15 mouse cellular contexts compared by ENCODE assay signal in the genomic region with DNA sequence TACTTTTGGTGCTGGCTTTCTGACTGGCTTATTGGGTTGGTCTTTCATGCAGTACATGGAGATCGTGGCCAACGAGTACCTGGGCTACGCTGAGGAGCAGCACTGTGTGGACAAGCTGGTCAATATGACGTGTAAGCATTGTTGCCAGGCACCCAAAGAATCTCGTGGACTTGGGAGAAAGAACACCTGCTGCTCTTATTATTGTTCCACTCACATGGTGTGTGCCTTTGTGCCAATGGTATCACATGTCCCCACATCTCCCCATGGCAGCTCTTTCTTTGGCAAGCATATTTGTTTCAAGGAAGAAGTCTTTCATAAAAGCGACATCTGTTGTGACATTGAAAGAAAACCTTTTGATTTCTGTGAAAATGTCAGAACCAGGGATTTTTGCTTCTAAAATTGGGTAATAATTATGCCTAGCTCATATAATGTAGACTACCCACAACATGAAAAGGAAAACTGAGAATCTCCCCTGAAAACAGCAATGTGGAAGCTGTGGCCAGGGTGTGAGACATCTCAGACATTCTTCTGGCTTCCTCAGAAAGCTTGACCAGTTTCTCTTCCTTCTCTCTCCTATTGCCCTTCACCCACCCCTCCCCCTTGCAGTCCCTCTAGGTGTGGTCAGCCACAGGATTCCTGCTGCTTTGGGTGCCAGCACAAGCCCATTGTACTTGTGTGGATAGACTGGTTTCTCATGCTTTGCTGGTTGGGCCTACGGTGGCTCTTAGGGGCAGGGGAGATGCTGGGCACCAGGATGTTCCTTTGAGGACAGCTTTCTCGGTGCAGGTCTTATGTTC. TPM values are rescaled to one million over a fixed set of nuclear protein-coding genes. Genes with fewer than 3 reads are reported as not detected.
DNase-seq lines count a peak whose midpoint lies in the region; ATAC-seq lines count a peak whose summit lies in the region.
"Had no signal": no experiment of that assay in that cellular context is flagged by ENCODE, and none has a peak within 500 bp of the region (broad histone marks: within the 10 kb centered on the region; RNA-seq: fewer than 3 reads in every experiment).

No protein-coding gene starts in this region.

- H3K9me3 ChIP-seq in embryonic facial prominence, embryonic 14.5 days (ENCODE audit: control insufficient read depth, low read length) = no peaks in the 10 kb centered on the region
- H3K9me3 ChIP-seq in stomach, embryonic 16.5 days (replicated peaks; ENCODE audit: control insufficient read depth, low read length) = no peaks in the 10 kb centered on the region
- H3K9me3 ChIP-seq: forebrain, embryonic 13.5 days; heart, embryonic 13.5 days; hindbrain, embryonic 10.5 days; midbrain, embryonic 15.5 days had no signal

- DNase-seq in layer of hippocampus, adult 8-10 months (ENCODE audit: low spot score in 2 of 2) = peak; percentile 25 to 43
- DNase-seq in layer of hippocampus, adult 9-10 months (ENCODE audit: low spot score) = no peak
- peak; percentile 26 for DNase-seq in embryonic facial prominence, embryonic 14.5 days (ENCODE audit: low spot score)
- peak; percentile 14 for DNase-seq in lung, postnatal 25 days (ENCODE audit: low spot score)
- DNase-seq: cerebellum, adult 9-11 months; kidney, adult 11 months had no signal

- peak; percentile 67; the same call in 1 of the 2 replicates for ATAC-seq in embryonic facial prominence, embryonic 14.5 days (ENCODE audit: low read depth)
- peak; percentile 64; the same call in 1 of the 2 replicates for ATAC-seq in stomach, embryonic 16.5 days (ENCODE audit: insufficient read depth, low FRiP score)
- no peak for ATAC-seq in erythroblast, adult 5-6 weeks (replicated peaks; ENCODE audit: low FRiP score, poor library complexity, severe bottlenecking)
- no peak for ATAC-seq in inflammation-experienced regulatory T-cells, adult 6 months
- ATAC-seq: forebrain, embryonic 13.5 days; midbrain, embryonic 15.5 days; Patski had no signal

- no peak overlapping the region for H3K27ac ChIP-seq in embryonic facial prominence, embryonic 14.5 days (replicated peaks; ENCODE audit: low read depth, low read length)
- 0 out of 2 replicates have a peak overlapping the region, but pooled peaks have one; percentile 19 for H3K27ac ChIP-seq in stomach, embryonic 16.5 days (ENCODE audit: low read length)
- H3K27ac ChIP-seq: forebrain, embryonic 13.5 days; heart, embryonic 13.5 days; hindbrain, embryonic 10.5 days; midbrain, embryonic 15.5 days had no signal

- no peaks in the 10 kb centered on the region for H3K4me1 ChIP-seq in embryonic facial prominence, embryonic 14.5 days (ENCODE audit: control insufficient read depth, insufficient read depth, low read length)
- H3K4me1 ChIP-seq in stomach, embryonic 16.5 days (ENCODE audit: control insufficient read depth, insufficient read depth, low read length) = no peaks in the 10 kb centered on the region
- H3K4me1 ChIP-seq: forebrain, embryonic 13.5 days; heart, embryonic 13.5 days; hindbrain, embryonic 10.5 days; midbrain, embryonic 15.5 days had no signal

- H3K4me3 ChIP-seq in embryonic facial prominence, embryonic 14.5 days (ENCODE audit: low read depth, low read length) = no peak overlapping the region
- H3K4me3 ChIP-seq in stomach, embryonic 16.5 days (replicated peaks; ENCODE audit: low read length) = no peak overlapping the region
- H3K4me3 ChIP-seq: forebrain, embryonic 13.5 days; heart, embryonic 13.5 days; hindbrain, embryonic 10.5 days; midbrain, embryonic 15.5 days had no signal

- H3K9ac ChIP-seq in embryonic facial prominence, embryonic 14.5 days (ENCODE audit: low read depth, low read length) = no peak overlapping the region
- H3K9ac ChIP-seq in stomach, embryonic 16.5 days (ENCODE audit: low read length) = no peak overlapping the region
- H3K9ac ChIP-seq: forebrain, embryonic 13.5 days; heart, embryonic 13.5 days; midbrain, embryonic 15.5 days had no signal

- H3K4me2 ChIP-seq in embryonic facial prominence, embryonic 14.5 days (ENCODE audit: low read depth, low read length) = no peak overlapping the region
- no peak overlapping the region for H3K4me2 ChIP-seq in stomach, embryonic 16.5 days (ENCODE audit: low read depth, low read length)
- H3K4me2 ChIP-seq: forebrain, embryonic 13.5 days; heart, embryonic 13.5 days; midbrain, embryonic 15.5 days had no signal

- no peaks in the 10 kb centered on the region for H3K36me3 ChIP-seq in embryonic facial prominence, embryonic 14.5 days (ENCODE audit: control insufficient read depth, insufficient read depth, low read length)
- H3K36me3 ChIP-seq in stomach, embryonic 16.5 days (ENCODE audit: control insufficient read depth, insufficient read depth, low read length) = no peaks in the 10 kb centered on the region
- H3K36me3 ChIP-seq: heart, embryonic 13.5 days; hindbrain, embryonic 10.5 days; midbrain, embryonic 15.5 days had no signal

- H3K27me3 ChIP-seq in embryonic facial prominence, embryonic 14.5 days (replicated peaks; ENCODE audit: control insufficient read depth, insufficient read depth, low read length) = no peaks in the 10 kb centered on the region
- H3K27me3 ChIP-seq in stomach, embryonic 16.5 days (ENCODE audit: control insufficient read depth, insufficient read depth, low read length) = no peaks in the 10 kb centered on the region
- H3K27me3 ChIP-seq: forebrain, embryonic 13.5 days; heart, embryonic 13.5 days; midbrain, embryonic 15.5 days; Patski had no signal

- WGBS in embryonic facial prominence, embryonic 14.5 days = 79% methylated on average over 8 of the region's 8 CpGs
- WGBS in stomach, embryonic 16.5 days = 64% methylated on average over 8 of the region's 8 CpGs

RNA-seq across cellular contexts. Expression of a gene that starts 39.7 kb away (rescaled TPM):
- 1 to 10 TPM; 4.0 to 5.3 (median 4.6) TPM for total RNA-seq in layer of hippocampus, adult 8-10 months (2022)
- 0.13 and 0.58 TPM in 2 replicates for polyA plus RNA-seq in embryonic facial prominence, embryonic 14.5 days (2014; fragmentation: Nextera tagmentation; extraction: Ambion mirVana)
- 0.05 and 0.10 TPM in 2 replicates for polyA plus RNA-seq in stomach, embryonic 16.5 days (2015; fragmentation: Nextera tagmentation; extraction: Ambion mirVana)
- total RNA-seq in erythroblast, adult 5-6 weeks (2015; ENCODE audit: low replicate concordance) = not detected in 2 replicates
- 0.43 TPM in 1 of 2 replicates, not detected in the other for total RNA-seq in erythroblast, adult 5-6 weeks (2017; ENCODE audit: low replicate concordance)
- polyA plus RNA-seq in inflammation-experienced regulatory T-cells, adult 6 months (2017; shearing (Covaris generic)) = not detected
- polyA plus RNA-seq: liver, adult 2 months; Patski had no signal

Comparison
In these comparisons a context has a peak if more than half of its experiments do, and no peak if none do; other contexts are left out.
1. ATAC-seq: peak in embryonic facial prominence, embryonic 14.5 days (single experiment) and stomach, embryonic 16.5 days (single experiment); none in erythroblast, adult 5-6 weeks (single experiment) and inflammation-experienced regulatory T-cells, adult 6 months (single experiment).